Comparison of ENCODE assay signal across 9 mouse cellular contexts in the genomic region with DNA sequence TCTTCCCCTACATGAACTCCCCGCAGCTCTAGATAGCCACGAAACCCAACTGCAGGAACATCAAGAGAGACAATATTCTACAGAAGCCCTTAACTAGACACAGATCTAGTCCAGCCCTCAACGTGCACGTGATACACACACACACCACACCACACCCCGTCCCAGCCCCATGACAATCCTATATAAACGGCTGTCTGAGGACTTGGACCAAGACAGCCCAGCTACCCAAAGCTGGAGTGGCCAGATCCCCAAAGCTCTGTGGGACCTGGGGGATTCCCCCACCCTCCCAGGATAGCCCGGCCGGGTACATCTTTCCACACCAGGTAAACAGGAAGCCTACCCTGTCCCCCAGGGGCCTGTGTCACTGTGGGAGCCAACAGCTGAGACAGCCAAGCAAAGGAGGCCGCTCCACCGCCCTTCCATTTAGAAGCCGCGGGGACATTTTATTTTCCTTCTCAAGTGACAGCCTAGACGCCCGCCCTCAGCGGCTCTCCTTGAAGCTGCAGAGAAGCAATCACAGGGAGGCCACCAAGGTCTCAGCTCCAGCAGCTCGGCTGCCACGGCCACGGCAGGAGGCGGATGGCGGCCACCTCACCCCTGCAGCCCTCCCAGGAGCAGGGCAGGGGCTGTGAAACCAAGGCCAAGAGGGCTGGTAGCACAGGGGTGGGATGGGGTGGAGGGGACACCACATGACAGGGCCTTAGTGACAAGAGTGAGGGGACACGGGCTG. TPM values are rescaled to one million over a fixed set of nuclear protein-coding genes. Genes with fewer than 3 reads are reported as not detected.
DNase-seq lines count a peak whose midpoint lies in the region; ATAC-seq and TF ChIP-seq lines count a peak whose summit lies in the region.
"Had no signal": no experiment of that assay in that cellular context is flagged by ENCODE, and none has a peak within 500 bp of the region (broad histone marks: within the 10 kb centered on the region; RNA-seq: fewer than 3 reads in every experiment).

No protein-coding gene starts in this region.

- H3K9ac ChIP-seq in forebrain, embryonic 13.5 days: peak overlapping the region; percentile 61
- peak overlapping the region; percentile 5; the same call in 1 of the 2 replicates for H3K9ac ChIP-seq in hindbrain, embryonic 15.5 days
- peak overlapping the region; percentile 25; the same call in 1 of the 2 replicates for H3K9ac ChIP-seq in liver, embryonic 16.5 days (ENCODE audit: low read depth, low read length)

- TF ChIP-seq POLR2A in olfactory bulb, adult 2 months (IDR thresholded peaks at IDR 0.05; ENCODE audit: insufficient read depth, low read depth, low read length): no peak

- peaks cover 93% of the 10 kb centered on the region for H3K4me1 ChIP-seq in forebrain, embryonic 13.5 days
- peaks cover 91% of the 10 kb centered on the region for H3K4me1 ChIP-seq in hindbrain, embryonic 15.5 days (replicated peaks)
- peaks cover 36% of the 10 kb centered on the region for H3K4me1 ChIP-seq in liver, embryonic 16.5 days (ENCODE audit: control insufficient read depth, low read depth, low read length)
- H3K4me1 ChIP-seq in olfactory bulb, adult 2 months (ENCODE audit: control insufficient read depth, insufficient read depth, low read length): peaks cover 77% of the 10 kb centered on the region

- no peak for TF ChIP-seq CTCF in olfactory bulb, adult 2 months (IDR thresholded peaks at IDR 0.05; ENCODE audit: insufficient read depth, low read depth, low read length)

- H3K27ac ChIP-seq in forebrain, embryonic 13.5 days: peak overlapping the region; percentile 98
- H3K27ac ChIP-seq in hindbrain, embryonic 15.5 days (replicated peaks): peak overlapping the region; percentile 88
- 0 out of 2 replicates have a peak overlapping the region, but pooled peaks have one; percentile 33 for H3K27ac ChIP-seq in liver, embryonic 16.5 days (ENCODE audit: low read length)
- peak overlapping the region; percentile 90 for H3K27ac ChIP-seq in olfactory bulb, adult 2 months (ENCODE audit: insufficient read depth, low read depth, low read length)

- H3K4me3 ChIP-seq in forebrain, embryonic 13.5 days: no peak overlapping the region
- no peak overlapping the region for H3K4me3 ChIP-seq in hindbrain, embryonic 15.5 days
- no peak overlapping the region for H3K4me3 ChIP-seq in liver, embryonic 16.5 days (ENCODE audit: low read depth, low read length)
- H3K4me3 ChIP-seq in olfactory bulb, adult 2 months (ENCODE audit: insufficient read depth, low read depth, low read length): 0 out of 2 replicates have a peak overlapping the region, but pooled peaks have one; percentile 17
- H3K4me3 ChIP-seq: erythroblast, embryonic 14.5 days had no signal

- H3K9me3 ChIP-seq in forebrain, embryonic 13.5 days (replicated peaks): no peaks in the 10 kb centered on the region
- H3K9me3 ChIP-seq in hindbrain, embryonic 15.5 days: no peaks in the 10 kb centered on the region
- H3K9me3 ChIP-seq in liver, embryonic 16.5 days (replicated peaks; ENCODE audit: control insufficient read depth, low read length): no peaks in the 10 kb centered on the region

- peak; percentile 11; the same call in 1 of the 2 replicates for ATAC-seq in forebrain, embryonic 13.5 days
- peak; percentile 6; the same call in 1 of the 2 replicates for ATAC-seq in hindbrain, embryonic 15.5 days (ENCODE audit: low FRiP score, low read depth)
- peak; percentile 62 for ATAC-seq in liver, embryonic 16.5 days (ENCODE audit: low read depth)

- WGBS in forebrain, embryonic 13.5 days: 19% methylated on average over 21 of the region's 21 CpGs
- 13% methylated on average over 21 of the region's 21 CpGs for WGBS in hindbrain, embryonic 15.5 days
- 13% methylated on average over 21 of the region's 21 CpGs for WGBS in liver, embryonic 16.5 days (ENCODE audit: insufficient replicate concordance)
- WGBS in olfactory bulb, adult 2 months: 13% methylated on average over 21 of the region's 21 CpGs

- peak; percentile 73 for DNase-seq in CD4-positive helper T cell, adult 2 months (ENCODE audit: low read depth, low spot score)
- DNase-seq in MN1 (ENCODE audit: low spot score): peak; percentile 66
- DNase-seq in frontal cortex, adult 2 months (ENCODE audit: extremely low spot score in 1 of 2, low spot score in 1 of 2): no peak
- no peak for DNase-seq in urinary bladder, postnatal 36 days (ENCODE audit: low spot score in 2 of 2)

- H3K27me3 ChIP-seq in forebrain, embryonic 13.5 days: no peaks in the 10 kb centered on the region
- H3K27me3 ChIP-seq in hindbrain, embryonic 15.5 days: no peaks in the 10 kb centered on the region
- H3K27me3 ChIP-seq in liver, embryonic 16.5 days (ENCODE audit: control insufficient read depth, insufficient read depth, low read depth, low read length): no peaks in the 10 kb centered on the region

- H3K4me2 ChIP-seq in forebrain, embryonic 13.5 days: peak overlapping the region; percentile 49
- H3K4me2 ChIP-seq in hindbrain, embryonic 15.5 days: peak overlapping the region; percentile 40
- H3K4me2 ChIP-seq in liver, embryonic 16.5 days (ENCODE audit: low read depth, low read length): peak overlapping the region; percentile 46

- H3K36me3 ChIP-seq in forebrain, embryonic 13.5 days (ENCODE audit: poor library complexity, severe bottlenecking): no peaks in the 10 kb centered on the region; the same call in 1 of the 2 replicates
- no peaks in the 10 kb centered on the region for H3K36me3 ChIP-seq in hindbrain, embryonic 15.5 days
- no peaks in the 10 kb centered on the region for H3K36me3 ChIP-seq in liver, embryonic 16.5 days (ENCODE audit: control insufficient read depth, insufficient read depth)

RNA-seq across cellular contexts. Expression of a gene that starts 20.6 kb away (rescaled TPM):
- 25.6 and 27.3 TPM in 2 replicates for polyA plus RNA-seq in forebrain, embryonic 13.5 days (2015; fragmentation: Nextera tagmentation; extraction: Ambion mirVana)
- polyA plus RNA-seq in hindbrain, embryonic 15.5 days (2015; fragmentation: Nextera tagmentation; extraction: Ambion mirVana): 26.3 and 28.7 TPM in 2 replicates
- polyA plus RNA-seq in liver, embryonic 16.5 days (2015; fragmentation: Nextera tagmentation; extraction: Ambion mirVana): 3.4 and 4.2 TPM in 2 replicates
- polyA plus RNA-seq in olfactory bulb, adult 2 months (2012; ENCODE audit: insufficient read depth, insufficient read length, low replicate concordance, missing spikeins): not detected in 2 replicates
- polyA plus RNA-seq in frontal cortex, adult 2 months (2012; rRNA removed): 115 and 145 TPM in 2 replicates

Comparison
In these comparisons a context has a peak if more than half of its experiments do, and no peak if none do; other contexts are left out.
1. DNase-seq: peak in CD4-positive helper T cell, adult 2 months (single experiment) and MN1 (single experiment); none in frontal cortex, adult 2 months (0 of 2) and urinary bladder, postnatal 36 days (0 of 2).
2. ATAC-seq: peak in every context shown above with its lines; median percentile 62 in liver, embryonic 16.5 days; 11 in forebrain, embryonic 13.5 days; 6 in hindbrain, embryonic 15.5 days.
3. H3K27ac ChIP-seq: peak in every context shown above with its lines; median percentile 98 in forebrain, embryonic 13.5 days; 90 in olfactory bulb, adult 2 months; 88 in hindbrain, embryonic 15.5 days; 33 in liver, embryonic 16.5 days.
4. H3K9ac ChIP-seq: peak in every context shown above with its lines; median percentile 61 in forebrain, embryonic 13.5 days; 25 in liver, embryonic 16.5 days; 5 in hindbrain, embryonic 15.5 days.
5. Peak in every context shown above with its lines, with median percentiles within 50 percentile points of each other: H3K4me2 ChIP-seq.